Mouse (Mus musculus): ENCODE measurements at regions not wholly inside any gene's neighbourhood (a gene's known extent, or its start where the extent isn't known, plus 50 kb on each side); places are given as distances from the start of the nearest gene placed in this dataset.

- DNase-seq: peak; percentile 10
Measured at GRCm38 (mm10) chrX:167152611-167153010, 56.5 kb downstream of the Tmsb4x start.

GRCm38 (mm10) chrX:167151341-167151740 lies 57.8 kb downstream of the Tmsb4x start:
- DNase-seq: no peak

- no peak for DNase-seq
Measured at GRCm38 (mm10) chrX:167149400-167149799, 59.7 kb downstream of the Tmsb4x start.

GRCm38 (mm10) chrX:167146513-167147360 lies 62.4 kb downstream of the Tmsb4x start:
- peak; percentile 34 for DNase-seq

GRCm38 (mm10) chrX:167145508-167146182 lies 63.5 kb downstream of the Tmsb4x start:
- DNase-seq: no peak

- DNase-seq: no peak
Measured at GRCm38 (mm10) chrX:167139110-167139509, 70.0 kb downstream of the Tmsb4x start.

- DNase-seq: no peak
Measured at GRCm38 (mm10) chrX:167134250-167134649, 74.9 kb downstream of the Tmsb4x start.

GRCm38 (mm10) chrX:167132989-167133395 lies 76.1 kb downstream of the Tmsb4x start:
- no peak for DNase-seq

- no peak for DNase-seq
Measured at GRCm38 (mm10) chrX:167131317-167131716, 77.8 kb downstream of the Tmsb4x start.

GRCm38 (mm10) chrX:167130601-167131000 lies 78.5 kb downstream of the Tmsb4x start:
- no peak for DNase-seq

- DNase-seq: no peak
Measured at GRCm38 (mm10) chrX:167119288-167119687, 89.8 kb downstream of the Tmsb4x start.

GRCm38 (mm10) chrX:167115096-167115495 lies 94.0 kb downstream of the Tmsb4x start:
- DNase-seq: no peak

GRCm38 (mm10) chrX:167111059-167111871 lies 97.8 kb downstream of the Tmsb4x start:
- DNase-seq: no peak

GRCm38 (mm10) chrX:167108356-167108755 lies 100.8 kb downstream of the Tmsb4x start:
- peak; percentile 39 for DNase-seq

- DNase-seq: no peak
Measured at GRCm38 (mm10) chrX:167107469-167107868, 101.6 kb downstream of the Tmsb4x start.

GRCm38 (mm10) chrX:167105931-167106417 lies 103.1 kb downstream of the Tmsb4x start:
- DNase-seq: peak; percentile 26

GRCm38 (mm10) chrX:167105354-167105753 lies 103.8 kb downstream of the Tmsb4x start:
- DNase-seq: no peak

- no peak for DNase-seq
Measured at GRCm38 (mm10) chrX:167104247-167104621, 104.9 kb downstream of the Tmsb4x start.

- peak; percentile 12 for DNase-seq
Measured at GRCm38 (mm10) chrX:167103501-167104246, 105.4 kb downstream of the Tmsb4x start.

- peak; percentile 19 for DNase-seq
Measured at GRCm38 (mm10) chrX:167101929-167102328, 107.2 kb downstream of the Tmsb4x start.

GRCm38 (mm10) chrX:167099411-167099810 lies 109.7 kb downstream of the Tmsb4x start:
- no peak for DNase-seq

GRCm38 (mm10) chrX:167098914-167099313 lies 110.2 kb downstream of the Tmsb4x start:
- no peak for DNase-seq
